Mouse (Mus musculus): ENCODE results near the gene Mefv.

DNA sequence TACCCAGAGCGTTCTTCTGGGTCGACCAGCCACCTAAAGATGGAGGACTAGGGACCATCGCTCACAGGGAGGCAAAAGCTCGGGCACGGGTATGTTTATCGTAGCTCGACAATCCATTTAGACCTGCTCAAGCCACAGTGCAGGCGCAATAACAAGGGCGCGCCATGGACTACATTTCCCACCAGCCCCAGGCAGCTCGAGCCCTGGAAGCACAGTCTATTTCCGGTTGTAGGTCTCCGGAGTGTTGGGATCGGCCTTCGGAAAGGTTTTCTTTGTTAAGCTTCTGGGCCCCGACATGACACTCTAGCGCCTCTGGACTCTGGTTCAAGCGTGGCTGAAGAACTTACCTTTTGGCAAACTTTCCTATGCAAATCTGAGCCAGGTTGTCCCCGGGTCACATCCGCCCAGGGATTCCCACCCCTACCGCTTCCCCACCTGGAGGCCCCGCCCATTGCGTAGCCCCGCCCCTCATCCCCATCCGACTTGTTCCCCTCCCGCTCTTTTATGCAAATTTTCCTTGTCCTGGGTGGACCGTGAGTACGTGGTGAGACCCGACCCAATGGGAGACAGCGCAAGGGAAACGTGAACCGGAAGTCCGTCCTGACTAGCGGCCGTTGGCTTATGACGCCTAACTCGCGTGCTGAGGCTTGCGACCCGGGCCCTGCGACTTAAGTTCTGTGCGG is 25.7 kb upstream of the Mefv start, which contains the start of gene Zfp263:
- TF ChIP-seq CTCF (conservative IDR thresholded peaks at IDR 0.05; ENCODE audit: low read length) (no peak), NANOG (IDR thresholded peaks at IDR 0.05; ENCODE audit: borderline replicate concordance, low read length) (no peak)

All from E14TG2a.4 (cell line).